Mouse (Mus musculus) myocyte (in vitro differentiated cells): ENCODE data around the gene Notch3.
"Not testable (repeated sequence)": the region's sequence is repeated elsewhere in the genome, so short reads cannot be mapped to it uniquely, and the experiment has no call there.

Source experiments
- CEBPB ChIP-seq: IDR thresholded peaks from 2 replicates; pipeline ENCODE4 v1.6.1; 2011; ENCODE audit warnings: mild to moderate bottlenecking, moderate library complexity; ENCODE audit not compliant: poor library complexity, insufficient read depth, severe bottlenecking
- POLR2A ChIP-seq: IDR thresholded peaks from one replicate; pipeline ENCODE4 v1.6.1; 2011; ENCODE audit warnings: low read depth, mild to moderate bottlenecking, control low read depth, moderate library complexity; ENCODE audit not compliant: insufficient read length
- REST ChIP-seq: IDR thresholded peaks from one replicate; pipeline ENCODE4 v1.6.1; 2011; ENCODE audit warnings: mild to moderate bottlenecking, control low read depth, moderate library complexity; ENCODE audit not compliant: insufficient read depth, insufficient read length
- TCF12 ChIP-seq: IDR thresholded peaks from one replicate; pipeline ENCODE4 v1.6.1; 2011; ENCODE audit warnings: mild to moderate bottlenecking, control low read depth; ENCODE audit not compliant: poor library complexity, insufficient read depth, severe bottlenecking

- peak; percentile 35 for TF ChIP-seq TCF12
- peak; percentile 43; the same call in 1 of the 2 replicates for TF ChIP-seq CEBPB
- TF ChIP-seq POLR2A: peak; percentile 31
- TF ChIP-seq REST: not testable (repeated sequence)
These were observed 48.7 kb downstream of the Notch3 start for GRCm38 (mm10) chr17:32117872-32118421.
